ENCODE assay signal across 25 mouse cellular contexts in genomic region chr9:33327722-33328121, GRCm38 (mm10).
DNase-seq lines count a peak whose midpoint lies in the region; ATAC-seq and TF ChIP-seq lines count a peak whose summit lies in the region.
"Had no signal": no experiment of that assay in that cellular context is flagged by ENCODE, and none has a peak within 500 bp of the region (broad histone marks: within the 10 kb centered on the region; RNA-seq: fewer than 3 reads in every experiment).

No protein-coding gene starts in this region.

- peak; percentile 95 for ATAC-seq in frontal cortex, adult (ENCODE audit: low TSS enrichment)
- ATAC-seq: forebrain, embryonic 16.5 days; hindbrain, embryonic 16.5 days; intestine, embryonic 15.5 days; midbrain, embryonic 15.5 days; Patski had no signal

- no peak for DNase-seq in frontal cortex, postnatal 10 days (ENCODE audit: low spot score in 2 of 2)
- peak; percentile 21 to 69 for DNase-seq in layer of hippocampus, adult 2 months (ENCODE audit: low spot score in 2 of 2)
- DNase-seq in layer of hippocampus, adult 8-10 months (ENCODE audit: low spot score in 2 of 2) = no peak
- peak; percentile 37 for DNase-seq in 3T3-L1 (ENCODE audit: low read depth, low spot score)
- peak; percentile 26 for DNase-seq in layer of hippocampus, adult 9-10 months (ENCODE audit: low spot score)
- no peak for DNase-seq in cerebellum, adult 18-20 months
- DNase-seq: cerebellum, adult 9-10 months; gastrocnemius, postnatal 14 days; heart, adult 11 months; kidney, adult 8-10 months; kidney, postnatal 25 days; liver; retina, postnatal 1 day; thymus, adult 2 months; thymus, postnatal 4 days had no signal

- peak overlapping the region; percentile 56 for H3K27ac ChIP-seq in layer of hippocampus, adult 2 months
- H3K27ac ChIP-seq: intestine, embryonic 15.5 days; limb, embryonic 10.5 days; liver, embryonic 15.5 days; macrophage; midbrain, embryonic 15.5 days; neural tube, embryonic 12.5 days had no signal

- no peak for TF ChIP-seq CTCF in layer of hippocampus, adult 2 months (conservative IDR thresholded peaks at IDR 0.05)

- H3K4me3 ChIP-seq in layer of hippocampus, adult 2 months = no peak overlapping the region
- H3K4me3 ChIP-seq: intestine, embryonic 15.5 days; limb, embryonic 10.5 days; liver, embryonic 15.5 days; midbrain, embryonic 15.5 days; neural tube, embryonic 12.5 days had no signal

Comparison
In these comparisons a context has a peak if more than half of its experiments do, and no peak if none do; other contexts are left out.
1. DNase-seq: peak in layer of hippocampus, adult 2 months (2 of 2), 3T3-L1 (single experiment) and layer of hippocampus, adult 9-10 months (single experiment); none in frontal cortex, postnatal 10 days (0 of 2), layer of hippocampus, adult 8-10 months (0 of 2) and cerebellum, adult 18-20 months (0 of 2).